Mouse (Mus musculus): ENCODE data around the gene Themis2.
"Not testable (repeated sequence)": the region's sequence is repeated elsewhere in the genome, so short reads cannot be mapped to it uniquely, and the experiment has no call there.

Gene Themis2

GRCm38 (mm10) chr4:132799845-132800244, 3.7 kb upstream of the Themis2 start:
- no peak for DNase-seq (ENCODE audit: low spot score)

DNA sequence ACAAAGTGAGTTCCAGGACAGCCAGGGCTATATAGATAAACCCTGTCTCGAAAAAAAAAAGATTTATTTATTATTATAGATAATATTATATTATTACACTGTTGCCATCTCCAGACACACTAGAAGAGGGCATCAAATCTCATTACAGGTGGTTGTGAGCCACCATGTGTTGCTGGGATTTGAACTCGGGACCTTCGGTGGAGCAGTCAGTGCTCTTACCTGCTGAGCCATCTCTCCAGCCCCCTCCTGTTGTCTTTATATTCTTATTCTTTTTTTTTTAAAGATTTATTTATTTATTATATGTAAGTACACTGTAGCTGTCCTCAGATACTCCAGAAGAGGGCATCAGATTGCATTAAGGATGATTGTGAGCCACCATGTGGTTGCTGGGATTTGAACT, 2.5 kb upstream of the Themis2 start:
- DNase-seq (ENCODE audit: low spot score): not testable (repeated sequence)

- DNase-seq (ENCODE audit: low spot score): no peak
These were observed 1.8 kb upstream of the Themis2 start for GRCm38 (mm10) chr4:132798028-132798427.

DNA sequence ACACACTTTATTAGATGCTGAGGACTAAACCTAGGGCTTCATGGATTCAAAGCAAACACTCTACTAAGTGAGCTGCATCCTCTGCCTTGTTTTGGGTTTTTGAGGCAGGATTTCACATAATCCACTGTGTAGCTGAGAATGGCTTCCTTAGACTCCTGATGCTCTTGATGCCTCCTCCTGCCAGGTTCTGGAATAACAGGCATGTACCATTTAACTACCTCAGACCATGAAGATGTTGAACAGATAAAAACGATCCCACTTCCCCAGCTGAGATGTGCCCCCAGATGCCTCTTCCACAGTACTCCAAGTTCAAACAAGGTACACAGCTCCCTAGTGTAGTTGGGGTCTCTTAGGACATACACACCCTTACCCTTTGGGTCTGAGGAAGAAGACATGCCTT, 1.3 kb upstream of the Themis2 start:
- no peak for DNase-seq (ENCODE audit: low spot score)

GRCm38 (mm10) chr4:132795171-132795570, 1.0 kb downstream of the Themis2 start:
- no peak for DNase-seq (ENCODE audit: low spot score)

GRCm38 (mm10) chr4:132794760-132795159, 1.4 kb downstream of the Themis2 start:
- DNase-seq (ENCODE audit: low spot score): no peak

DNA sequence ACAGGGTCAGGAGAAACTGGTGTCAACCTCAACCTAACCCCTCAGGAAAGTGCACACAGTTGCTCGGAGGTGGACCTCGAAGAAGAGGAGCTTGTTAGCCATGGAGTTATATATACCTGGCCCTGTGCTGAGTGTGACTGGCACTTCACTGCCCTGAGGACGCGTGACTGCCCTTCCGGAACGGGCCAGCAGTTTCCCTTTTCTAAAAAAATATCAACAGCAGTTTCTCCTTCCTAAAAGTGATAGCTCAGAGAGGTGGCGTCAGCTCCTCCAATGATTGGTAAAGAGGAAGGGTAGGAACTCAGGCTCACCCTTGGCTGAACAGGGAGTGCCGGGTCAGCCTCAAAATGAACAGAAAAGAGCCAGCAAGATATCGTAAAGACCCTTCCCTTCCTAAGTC, 2.2 kb downstream of the Themis2 start:
- DNase-seq (ENCODE audit: low spot score): no peak

DNA sequence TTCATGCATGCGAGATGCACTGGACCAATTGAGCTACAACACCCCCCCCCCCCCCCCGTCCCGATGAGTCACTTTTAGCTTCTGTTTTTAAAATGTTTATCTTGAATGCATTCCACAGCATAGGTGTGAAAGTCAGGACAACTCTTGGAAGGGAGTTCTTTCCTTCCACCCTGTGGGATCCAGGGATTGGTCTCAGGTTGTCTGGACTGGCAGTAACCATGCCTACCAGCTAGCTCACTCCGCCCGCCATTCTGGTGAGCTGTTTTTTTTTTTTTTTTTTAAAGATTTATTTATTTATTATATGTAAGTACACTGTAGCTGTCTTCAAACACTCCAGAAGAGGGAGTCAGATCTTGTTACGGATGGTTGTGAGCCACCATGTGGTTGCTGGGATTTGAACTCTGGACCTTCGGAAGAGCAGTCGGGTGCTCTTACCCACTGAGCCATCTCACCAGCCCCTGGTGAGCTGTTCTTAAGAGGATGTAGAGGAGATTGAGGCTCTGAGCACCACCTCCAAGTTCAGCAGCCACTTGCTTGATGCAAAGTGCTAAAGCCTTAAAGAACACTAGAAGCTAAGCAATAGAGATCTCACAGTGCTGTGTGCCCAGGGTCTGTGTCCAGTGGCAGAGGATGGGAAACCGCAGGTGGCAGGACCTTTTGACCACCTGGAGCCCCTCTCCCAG, 2.7 kb downstream of the Themis2 start:
- not testable (repeated sequence) for DNase-seq (ENCODE audit: low spot score)

GRCm38 (mm10) chr4:132789731-132790130, 6.5 kb downstream of the Themis2 start:
- DNase-seq (ENCODE audit: low spot score): no peak

DNA sequence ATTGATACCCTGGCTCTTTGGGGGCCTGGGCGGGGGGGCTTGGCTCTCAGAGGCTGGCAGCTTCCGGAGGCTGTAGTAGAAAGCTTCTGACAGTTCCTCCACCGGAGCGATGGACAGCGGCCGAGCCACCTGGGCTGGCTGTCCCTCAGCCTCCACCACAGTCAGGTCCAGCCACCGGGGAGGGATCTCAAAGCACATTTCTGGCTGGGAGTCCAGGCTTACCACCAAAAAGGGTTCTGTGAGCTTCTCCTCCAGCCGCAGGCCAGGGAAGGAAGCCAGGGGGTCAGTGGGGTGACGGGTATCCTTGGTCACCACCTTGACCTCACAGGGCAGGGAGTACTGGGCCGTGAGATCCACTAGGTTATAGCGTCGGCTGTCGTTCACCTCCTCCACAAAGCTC, 11.0 kb downstream of the Themis2 start:
- no peak for DNase-seq (ENCODE audit: low spot score)

- no peak for DNase-seq (ENCODE audit: low spot score)
These were observed 12.5 kb downstream of the Themis2 start for GRCm38 (mm10) chr4:132783732-132784131.

- DNase-seq (ENCODE audit: low spot score): no peak
These were observed 15.9 kb downstream of the Themis2 start for GRCm38 (mm10) chr4:132780288-132780687.

DNA sequence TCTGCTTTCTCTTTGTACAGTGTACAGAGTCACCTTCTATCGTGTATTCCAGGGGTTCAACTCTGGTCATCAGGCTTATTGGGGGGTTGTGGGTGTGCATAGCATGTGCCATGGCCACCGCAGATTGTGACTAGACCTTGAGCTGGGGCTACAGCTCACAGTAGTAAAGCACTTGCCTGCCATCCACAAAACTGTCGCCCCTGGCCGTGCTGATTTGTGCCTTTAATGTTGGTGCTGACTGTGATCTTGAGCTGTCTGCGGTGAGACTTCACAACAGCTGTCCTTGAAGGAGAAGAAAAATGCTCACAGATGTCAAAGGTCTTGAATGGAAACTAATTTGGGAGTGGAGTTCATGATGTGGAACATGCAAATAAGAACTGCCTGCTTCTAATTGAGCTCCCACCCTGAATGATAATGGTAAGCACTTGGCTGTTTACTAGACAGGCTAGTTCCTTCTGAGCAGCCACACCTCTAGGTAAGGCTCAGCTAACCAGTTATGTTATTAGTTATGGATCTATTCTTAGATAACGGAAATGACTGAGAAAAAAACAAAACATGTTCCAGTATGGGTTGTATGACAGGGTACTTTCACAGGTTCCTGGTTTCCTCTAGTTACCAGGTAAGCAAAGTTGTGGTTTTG, 17.5 kb downstream of the Themis2 start:
- DNase-seq (ENCODE audit: low spot score): no peak

- peak; percentile 90 for DNase-seq (ENCODE audit: low spot score)
These were observed 19.4 kb downstream of the Themis2 start for GRCm38 (mm10) chr4:132776764-132777163.

GRCm38 (mm10) chr4:132774905-132775304, 21.3 kb downstream of the Themis2 start:
- DNase-seq (ENCODE audit: low spot score): no peak

DNA sequence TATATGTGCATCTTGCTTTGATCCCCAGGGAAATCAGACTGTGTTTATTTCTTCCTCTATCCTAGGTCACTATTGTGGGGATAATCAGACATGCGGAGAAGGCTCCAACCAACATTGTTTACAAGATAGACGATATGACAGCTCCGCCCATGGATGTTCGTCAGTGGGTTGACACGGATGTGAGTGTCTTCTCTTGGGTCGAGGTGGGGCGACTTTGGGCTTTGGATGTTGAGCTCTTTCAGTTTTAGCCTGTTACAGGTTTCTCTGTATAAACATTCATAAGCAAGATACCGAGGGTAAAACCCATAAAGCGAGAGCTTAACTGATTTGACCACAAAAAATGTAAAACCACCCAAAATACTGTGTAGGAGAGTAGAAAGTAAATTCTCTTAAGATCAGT, 24.4 kb downstream of the Themis2 start:
- DNase-seq (ENCODE audit: low spot score): no peak

GRCm38 (mm10) chr4:132767914-132768876, 28.0 kb downstream of the Themis2 start, which contains the start of gene Rpa2:
TSS of gene Rpa2 (plus strand) at chr4:132768332.
- DNase-seq (ENCODE audit: low spot score): peak; percentile 98

- not testable (repeated sequence) for DNase-seq (ENCODE audit: low spot score)
These were observed 33.1 kb downstream of the Themis2 start for GRCm38 (mm10) chr4:132763125-132763524.

DNA sequence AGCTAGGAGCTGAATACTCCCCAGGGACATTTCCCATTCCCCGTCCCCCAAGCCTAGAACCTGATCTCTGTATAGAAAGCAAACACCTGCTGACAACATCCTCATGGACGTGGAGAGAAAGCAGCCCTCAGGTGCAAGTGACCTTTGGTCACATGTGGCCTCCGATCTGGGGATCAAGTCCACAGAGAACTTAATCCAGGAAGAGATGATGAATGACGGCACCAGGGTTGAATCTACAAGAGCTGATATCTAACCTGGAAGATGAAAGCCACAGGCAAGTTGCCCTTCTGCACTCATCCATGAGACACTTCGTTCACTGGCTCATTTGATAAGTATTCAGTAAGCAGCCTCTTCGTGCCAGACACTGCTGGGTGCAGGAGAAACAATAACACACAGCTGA, 33.6 kb downstream of the Themis2 start:
- DNase-seq (ENCODE audit: low spot score): no peak

- DNase-seq (ENCODE audit: low spot score): no peak
These were observed 35.9 kb downstream of the Themis2 start for GRCm38 (mm10) chr4:132760296-132760695.

DNA sequence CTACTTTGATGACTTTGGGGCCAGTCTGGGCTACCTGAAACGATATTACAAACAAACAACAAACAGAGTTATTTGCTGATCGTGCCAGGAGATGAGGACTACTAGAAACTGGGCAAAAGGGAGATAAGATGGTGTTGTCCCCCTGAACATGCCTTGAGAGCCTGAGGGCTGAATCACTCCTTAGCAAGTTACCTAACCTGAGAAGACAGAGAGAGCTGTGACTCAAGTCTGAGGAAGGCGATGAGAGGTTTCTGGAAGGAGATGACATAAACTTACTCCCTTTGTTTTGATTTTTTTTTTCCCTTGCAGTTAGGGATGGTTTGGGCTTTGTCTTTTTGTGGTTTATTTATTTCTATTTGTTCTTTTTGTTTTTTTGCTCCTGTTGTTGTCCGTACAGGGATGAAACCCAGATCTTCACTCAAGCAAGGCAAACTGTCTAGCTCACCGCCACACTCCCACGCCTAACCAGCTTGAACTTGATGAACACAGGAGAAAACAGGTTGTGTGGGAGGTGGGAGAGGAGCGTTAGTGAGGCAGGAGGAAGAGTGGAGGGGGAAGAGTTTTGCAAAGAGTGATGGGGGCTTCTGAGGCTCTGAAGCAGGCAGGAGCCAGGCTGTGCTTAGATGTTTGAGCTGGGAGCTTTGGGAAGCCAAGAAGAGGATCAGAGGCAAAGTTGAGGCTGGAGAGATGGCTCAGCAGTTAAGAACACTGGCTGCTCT, 38.4 kb downstream of the Themis2 start:
- no peak for DNase-seq (ENCODE audit: low spot score)

DNA sequence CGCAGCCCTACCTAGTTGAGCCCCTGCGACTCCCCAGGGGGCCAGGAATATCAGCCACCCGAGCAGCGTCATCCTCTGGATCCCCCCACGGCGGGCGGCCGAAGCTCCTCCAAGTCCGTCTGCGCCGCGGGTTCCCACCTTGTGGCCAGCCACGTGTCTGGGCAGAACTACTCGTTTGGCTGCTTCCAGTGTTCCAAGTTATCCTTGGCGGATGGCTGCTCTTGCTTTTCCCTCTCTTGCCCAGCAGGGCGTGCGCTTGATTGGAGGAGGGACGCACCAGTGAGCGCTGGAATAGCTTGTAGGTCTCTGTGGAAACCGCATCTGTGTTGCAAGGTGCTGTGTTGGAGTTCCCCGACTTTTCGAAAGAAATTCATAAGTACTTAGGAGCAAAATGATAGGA, 39.2 kb downstream of the Themis2 start, which contains the start of gene Smpdl3b:
Smpdl3b (minus strand) TSS at position 279 of the 400 bp plus-strand sequence.
- DNase-seq (ENCODE audit: low spot score): peak; percentile 83
